Comparison of ENCODE assay signal across 19 mouse cellular contexts in genomic region chr1:14104529-14104928, GRCm38 (mm10).
DNase-seq lines count a peak whose midpoint lies in the region; ATAC-seq lines count a peak whose summit lies in the region.
"Had no signal": no experiment of that assay in that cellular context is flagged by ENCODE, and none has a peak within 500 bp of the region (broad histone marks: within the 10 kb centered on the region; RNA-seq: fewer than 3 reads in every experiment).

No protein-coding gene starts in this region.

- ATAC-seq in granulocyte monocyte progenitor cell, adult 5-6 weeks (replicated peaks; ENCODE audit: poor library complexity, severe bottlenecking): peak; percentile 97
- peak; percentile 78 for ATAC-seq in megakaryocyte, adult 5-6 weeks (ENCODE audit: poor library complexity, severe bottlenecking)
- ATAC-seq in neutrophil, adult 5-6 weeks (ENCODE audit: extremely low read depth, insufficient number of reproducible peaks, low FRiP score, poor library complexity, severe bottlenecking): peak; percentile 93
- no peak for ATAC-seq in cerebellum, adult (ENCODE audit: insufficient number of reproducible peaks, low FRiP score, low TSS enrichment)
- ATAC-seq: forebrain, embryonic 15.5 days had no signal

- DNase-seq in B cell, adult 2 months: peak; percentile 19 to 27
- DNase-seq in layer of hippocampus, postnatal 10 days (ENCODE audit: low spot score in 2 of 2): no peak
- no peak for DNase-seq in adrenal gland, postnatal 4 days (ENCODE audit: low spot score in 2 of 2)
- DNase-seq in left cerebral cortex, adult 9 months (ENCODE audit: low spot score in 2 of 2): no peak
- DNase-seq: adrenal gland, adult 2 months; adrenal gland, postnatal 14 days; cerebellum, adult 18-20 months; cerebellum, adult 9-11 months; cerebellum, postnatal 25 days; embryo, embryonic 11 days; gastrocnemius, postnatal 25 days; heart, adult 2 months; heart, postnatal 14 days; heart, postnatal 4 days had no signal

Comparison
In these comparisons a context has a peak if more than half of its experiments do, and no peak if none do; other contexts are left out.
1. DNase-seq: peak in B cell, adult 2 months (2 of 2); none in layer of hippocampus, postnatal 10 days (0 of 2), adrenal gland, postnatal 4 days (0 of 2) and left cerebral cortex, adult 9 months (0 of 2).